Mouse (Mus musculus) kidney, postnatal 0 days (tissue): ENCODE measurements around the gene Fam104a. TPM values are rescaled to one million over a fixed set of nuclear protein-coding genes. Genes with fewer than 3 reads are reported as not detected.

Experiments
- ATAC-seq: fragments of 200-750 bp; cut with Nextera tagmentation; replicated peaks from 2 replicates; pipeline ENCODE4 v1.8.0; 2017; ENCODE audit warnings: low read depth, moderate number of reproducible peaks, moderate TSS enrichment, moderate library complexity; ENCODE audit not compliant: low FRiP score
- DNase-seq: peaks from one replicate; pipeline ENCODE4 v3.0.0-alpha.2; 2016; ENCODE audit warnings: low spot score
- H3K27ac ChIP-seq: fragments of 300-500 bp; sonication (generic); 2 replicates; pipeline ENCODE4 v1.5.1; 2014; ENCODE audit warnings: mild to moderate bottlenecking
- H3K27me3 ChIP-seq: fragments of 300-500 bp; sonication (generic); 2 replicates; pipeline ENCODE4 v1.6.1; 2014; ENCODE audit warnings: low read length, mixed read lengths; ENCODE audit not compliant: insufficient read depth
- H3K36me3 ChIP-seq: fragments of 300-500 bp; sonication (generic); 2 replicates; pipeline ENCODE4 v1.6.1; 2014; ENCODE audit warnings: low read length, mixed read lengths; ENCODE audit not compliant: insufficient read depth
- H3K4me1 ChIP-seq: fragments of 300-500 bp; sonication (generic); replicated peaks from 2 replicates; pipeline ENCODE4 v1.6.1; 2014; ENCODE audit warnings: antibody characterized with exemption, low read length, mixed read lengths; ENCODE audit not compliant: insufficient read depth
- H3K4me2 ChIP-seq: fragments of 300-500 bp; sonication (generic); 2 replicates; pipeline ENCODE4 v1.6.1; 2014; ENCODE audit warnings: mild to moderate bottlenecking, low read length, moderate library complexity, mixed read lengths
- H3K4me3 ChIP-seq: fragments of 300-500 bp; sonication (generic); replicated peaks from 2 replicates; pipeline ENCODE4 v1.5.1; 2014; ENCODE audit warnings: low read depth, low read length
- H3K9ac ChIP-seq: fragments of 300-500 bp; sonication (generic); 2 replicates; pipeline ENCODE4 v1.6.1; 2014; ENCODE audit warnings: low read depth, low read length
- H3K9me3 ChIP-seq: fragments of 300-500 bp; sonication (generic); replicated peaks from 2 replicates; pipeline ENCODE4 v1.6.1; 2016; ENCODE audit warnings: low read length, inconsistent platforms, mixed read lengths
- CTCF ChIP-seq: IDR thresholded peaks from 2 replicates; pipeline ENCODE4 v1.5.1; 2016; ENCODE audit warnings: antibody characterized with exemption, low read depth, mild to moderate bottlenecking, moderate library complexity
- WGBS: fragments of 180-500 bp; shearing (Covaris S2); extraction: QIAGEN DNeasy Blood & Tissue Kit; methylation state at CpG from one replicate; pipeline ENCODE4 v1.1.7; 2014; 5-methylcytosine and 5-hydroxymethylcytosine counted together
- polyA plus RNA-seq: library from polyadenylated mRNA; unstranded; fragments of >200 nt; fragmentation: Nextera tagmentation; extraction: Ambion mirVana; gene quantifications from 2 replicates; pipeline ENCODE4 v1.2.1, GENCODE M21; 2015

Gene Fam104a
- polyA plus RNA-seq, 1 experiment from 2014 or later = 49.7 TPM

DNA sequence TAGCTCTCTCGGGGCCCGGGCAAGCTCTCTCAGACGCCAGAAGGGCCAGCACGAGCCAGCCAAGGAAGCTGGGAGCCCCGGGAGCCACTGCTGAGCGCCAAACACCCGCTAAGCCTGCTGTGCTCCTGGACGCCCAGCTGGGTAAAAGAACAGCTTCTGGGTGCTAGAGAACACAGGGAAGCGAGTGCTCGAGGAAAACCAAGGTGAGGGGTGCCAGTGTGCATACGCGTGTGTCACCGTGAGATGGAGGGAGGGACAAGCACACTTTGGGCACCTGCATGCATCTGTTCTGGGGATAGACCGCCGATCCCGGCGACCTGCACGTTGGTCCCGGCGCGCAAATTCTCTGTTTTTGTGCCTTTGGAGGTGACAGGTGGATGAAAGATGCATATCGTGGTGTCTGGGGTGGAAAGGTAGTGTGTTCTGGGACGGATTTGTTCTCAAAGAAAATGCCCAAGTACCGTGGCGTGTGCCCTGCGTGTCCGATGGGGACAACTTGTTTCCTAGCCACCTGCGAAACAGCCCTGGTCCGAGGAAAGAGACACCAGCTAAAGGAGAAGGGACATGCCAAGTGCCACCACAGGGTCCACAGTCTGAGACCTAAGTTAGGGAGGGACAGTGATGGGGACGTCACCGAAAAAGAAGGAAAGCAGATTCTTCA, 64.4 kb downstream of the Fam104a start:
- Histone ChIP-seq H3K4me1 (peaks cover 12% of the 10 kb centered on the region; the same call in 1 of the 2 replicates), H3K4me2 (peak overlapping the region; percentile 83), H3K4me3 (peak overlapping the region; percentile 30), H3K27me3 (peaks cover 10% of the 10 kb centered on the region), H3K9me3 (no peaks in the 10 kb centered on the region), H3K36me3 (no peaks in the 10 kb centered on the region), H3K9ac (peak overlapping the region; percentile 43; the same call in 1 of the 2 replicates), H3K27ac (no peak overlapping the region)
- TF ChIP-seq CTCF = no peak
- DNase-seq = no peak
- 2% methylated on average over 31 of the region's 31 CpGs for WGBS
- ATAC-seq = 0 out of 2 replicates have a peak, but pooled peaks have one; percentile 1

DNA sequence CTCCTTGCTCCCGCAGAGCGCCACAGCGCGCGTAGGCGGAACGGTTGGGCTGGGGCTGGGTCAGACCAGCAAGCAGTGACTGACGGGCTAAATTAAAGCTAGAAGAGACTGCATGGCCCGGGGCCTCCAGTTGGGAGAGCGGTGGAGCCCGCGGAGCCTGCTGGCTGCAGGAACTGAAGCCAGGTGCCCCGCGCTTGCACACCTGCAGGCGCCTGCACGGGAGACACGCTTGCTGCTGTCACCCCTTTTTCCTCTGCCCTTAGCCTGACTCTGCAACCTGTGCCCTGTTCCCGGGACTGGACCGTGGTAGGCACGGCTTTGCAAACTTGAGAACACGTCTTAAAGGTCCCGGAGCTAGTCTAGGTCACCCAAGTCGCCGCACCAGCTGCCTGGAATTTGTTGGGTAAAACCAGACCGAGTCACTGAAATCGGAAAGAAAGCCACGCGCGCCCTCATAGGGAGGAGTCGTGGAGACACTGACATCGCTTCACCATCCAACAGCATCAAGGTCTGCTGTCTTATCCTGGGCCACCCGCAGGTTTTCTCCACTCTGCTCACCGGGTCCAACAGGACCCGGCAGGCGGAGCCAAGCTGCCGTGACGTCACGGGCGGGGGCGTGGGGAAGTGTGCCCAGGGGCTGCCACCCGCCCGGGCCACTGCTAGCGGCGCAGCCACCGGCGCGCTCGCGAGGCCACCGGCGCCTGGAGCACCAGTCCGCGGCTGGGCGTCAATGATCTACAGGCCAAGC, 65.1 kb downstream of the Fam104a start, which contains the start of gene Sstr2:
Gene Sstr2, plus strand, starts transcription at position 671 of the 748 bp plus-strand sequence.
- ATAC-seq (peak; percentile 76), DNase-seq (peak; percentile 75)
- WGBS = 1% methylated on average over 54 of the region's 54 CpGs
- peaks cover 10% of the 10 kb centered on the region for H3K27me3 ChIP-seq
- no peaks in the 10 kb centered on the region for H3K9me3 ChIP-seq
- no peak for TF ChIP-seq CTCF
- H3K4me2 ChIP-seq = peak within 1 kb of the TSS; percentile 83
- H3K36me3 ChIP-seq = no peaks in the 10 kb centered on the region
- H3K4me1 ChIP-seq = peaks cover 12% of the 10 kb centered on the region; the same call in 1 of the 2 replicates
- peak within 1 kb of the TSS; percentile 43; the same call in 1 of the 2 replicates for H3K9ac ChIP-seq
- H3K4me3 ChIP-seq = peak within 1 kb of the TSS; percentile 30
- no peak within 1 kb of the TSS for H3K27ac ChIP-seq

DNA sequence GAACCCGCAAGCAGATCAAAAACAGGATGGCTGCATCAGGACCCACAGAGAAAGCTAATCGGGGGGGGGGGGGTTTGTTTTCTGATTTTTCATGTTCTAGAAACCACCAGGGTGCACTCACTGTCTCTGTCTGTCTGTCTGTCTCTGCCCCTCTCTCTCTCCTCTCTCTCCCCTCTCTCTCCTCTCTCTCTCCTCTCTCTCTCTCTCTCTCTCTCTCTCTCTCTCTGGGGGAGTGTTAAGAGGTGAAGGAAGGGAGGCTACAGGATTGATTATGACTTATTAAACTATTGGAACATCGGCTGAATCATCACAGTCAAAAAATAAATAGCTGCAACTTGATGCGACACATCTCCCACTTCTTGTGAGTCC, 65.7 kb downstream of the Fam104a start:
- Histone ChIP-seq H3K4me3 (peak overlapping the region; percentile 30; the same call in 1 of the 2 replicates), H3K27ac (no peak overlapping the region), H3K4me2 (peak overlapping the region; percentile 83), H3K27me3 (peaks cover 10% of the 10 kb centered on the region), H3K4me1 (peaks cover 12% of the 10 kb centered on the region; the same call in 1 of the 2 replicates), H3K9me3 (no peaks in the 10 kb centered on the region), H3K9ac (no peak overlapping the region), H3K36me3 (no peaks in the 10 kb centered on the region)
- 21% methylated on average over 4 of the region's 4 CpGs for WGBS
- no peak for TF ChIP-seq CTCF
- ATAC-seq (no peak), DNase-seq (no peak)

DNA sequence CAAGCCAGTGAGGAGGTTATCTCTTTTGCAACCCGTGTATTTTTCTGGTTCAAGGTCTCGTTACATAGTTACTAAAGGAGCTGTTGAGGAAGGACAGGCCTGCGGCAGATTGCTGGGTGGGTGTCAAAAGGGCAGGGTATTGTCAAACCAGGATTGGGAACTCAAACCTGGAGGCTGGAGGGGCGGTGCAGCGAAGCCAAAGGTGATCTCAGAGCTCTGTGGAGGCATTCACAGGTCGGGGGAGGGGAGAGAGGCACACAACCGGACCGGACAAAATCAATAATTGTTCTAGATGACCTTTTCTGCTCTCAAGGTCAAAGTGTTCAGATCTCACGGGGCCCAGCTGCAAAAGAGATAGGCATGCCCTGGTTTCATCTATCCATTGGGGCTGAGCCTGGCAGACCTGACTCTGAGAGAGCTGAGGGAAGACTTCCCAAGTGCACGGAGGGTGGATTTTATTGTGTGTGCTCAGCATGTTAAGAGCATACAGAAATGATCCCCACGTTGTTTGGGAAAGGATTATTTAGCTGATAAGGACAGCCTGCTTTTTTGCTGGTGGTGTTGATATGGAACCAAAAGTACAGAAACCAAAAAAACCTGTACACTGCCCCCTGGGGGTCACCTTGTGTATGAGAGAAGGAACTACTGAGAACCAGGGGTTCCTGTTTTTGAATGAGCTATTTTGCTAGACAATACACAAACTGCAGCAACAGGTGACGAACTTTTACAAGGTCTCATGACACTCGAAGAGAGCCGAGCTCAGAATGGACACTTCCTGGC, 66.6 kb downstream of the Fam104a start:
- no peaks in the 10 kb centered on the region for H3K9me3 ChIP-seq
- no peak; the same call in 1 of the 2 replicates for ATAC-seq

DNA sequence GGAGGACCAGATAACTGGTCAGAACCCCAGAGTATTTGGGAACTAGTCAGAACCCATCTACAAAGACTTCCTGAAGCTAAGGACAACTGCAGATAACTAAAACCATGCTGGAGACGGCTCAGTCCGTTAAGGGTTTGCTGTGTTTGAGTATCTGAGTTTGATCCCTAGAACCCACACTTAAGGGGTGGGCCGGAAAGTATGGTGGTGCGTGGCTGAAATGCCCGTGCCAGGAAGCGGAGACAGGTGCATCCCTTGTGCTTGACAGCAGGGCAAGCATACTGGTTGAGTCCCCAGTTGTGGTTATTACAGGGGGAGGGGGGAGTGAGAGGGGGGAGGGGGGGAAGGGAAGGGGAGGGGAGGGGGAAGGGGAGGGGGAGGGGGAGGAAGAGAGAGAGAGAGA, 69.5 kb downstream of the Fam104a start:
- ATAC-seq (no peak), DNase-seq (no peak)
- 87% methylated on average over 6 of the region's 6 CpGs for WGBS
- H3K36me3 ChIP-seq = no peaks in the 10 kb centered on the region
- no peaks in the 10 kb centered on the region for H3K9me3 ChIP-seq
- H3K4me1 ChIP-seq = peaks cover 23% of the 10 kb centered on the region; the same call in 1 of the 2 replicates
- H3K4me2 ChIP-seq = no peak overlapping the region
- no peaks in the 10 kb centered on the region; the same call in none of the 2 replicates for H3K27me3 ChIP-seq
- H3K4me3 ChIP-seq = no peak overlapping the region
- H3K9ac ChIP-seq = no peak overlapping the region
- no peak for TF ChIP-seq CTCF
- H3K27ac ChIP-seq = no peak overlapping the region

More for the DNA sequence above, 66.6 kb downstream of the Fam104a start:
- no peaks in the 10 kb centered on the region for H3K36me3 ChIP-seq
- DNase-seq = peak; percentile 75
- H3K9ac ChIP-seq = no peak overlapping the region
- WGBS = 41% methylated on average over 14 of the region's 14 CpGs
- no peak overlapping the region for H3K4me3 ChIP-seq
- TF ChIP-seq CTCF = peak; percentile 66
- peaks cover 10% of the 10 kb centered on the region for H3K27me3 ChIP-seq
- no peak overlapping the region for H3K4me2 ChIP-seq
- H3K4me1 ChIP-seq = peaks cover 12% of the 10 kb centered on the region; the same call in 1 of the 2 replicates
- no peak overlapping the region for H3K27ac ChIP-seq
